Mouse (Mus musculus) ES-Bruce4 (cell line): ENCODE measurements around the gene Ramp2.

ENCODE experiments used
- CTCF ChIP-seq: IDR thresholded peaks from one replicate; pipeline ENCODE4 v1.8.1; 2011; ENCODE audit warnings: low read depth, low read length
- POLR2A ChIP-seq: IDR thresholded peaks from one replicate; pipeline ENCODE4 v1.8.1; 2011; ENCODE audit warnings: low read length; ENCODE audit not compliant: insufficient read depth

- no peak for TF ChIP-seq CTCF
- TF ChIP-seq POLR2A: no peak
Measured at GRCm38 (mm10) chr11:101291231-101291630, 45.4 kb downstream of the Ramp2 start.
